Mouse (Mus musculus): Measurements from ENCODE around the gene Rexo1. TPM values are rescaled to one million over a fixed set of nuclear protein-coding genes. Genes with fewer than 3 reads are reported as not detected.

Rexo1 gene
- polyA plus RNA-seq, 1 experiment, result 78.0 TPM

- Histone ChIP-seq H3K36me3 (ENCODE audit: control insufficient read depth, insufficient read depth, low read length) (no peaks in the 10 kb centered on the region), H3K4me1 (ENCODE audit: control insufficient read depth, insufficient read depth, insufficient read length) (peaks cover 11% of the 10 kb centered on the region), H3K27me3 (ENCODE audit: control insufficient read depth, insufficient read depth, low read length) (no peaks in the 10 kb centered on the region), H3K27ac (ENCODE audit: insufficient read depth, low read length) (no peak overlapping the region), H3K4me3 (ENCODE audit: extremely low read depth, insufficient read depth, insufficient read length) (peak overlapping the region; percentile 24; the same call in 1 of the 2 replicates)
- WGBS, result 7% methylated on average over 14 of the region's 14 CpGs
- peak; percentile 17 to 44 for DNase-seq (ENCODE audit: low read depth in 1 of 2, low spot score in 2 of 2)
- TF ChIP-seq POLR2A (IDR thresholded peaks at IDR 0.05; ENCODE audit: low read depth, low read length) (no peak), CTCF (IDR thresholded peaks at IDR 0.05; ENCODE audit: extremely low read depth, insufficient read depth, insufficient read length, insufficient replicate concordance) (no peak)
Measured at GRCm38 (mm10) chr10:80535071-80535470, 26.3 kb downstream of the Rexo1 start.

DNA sequence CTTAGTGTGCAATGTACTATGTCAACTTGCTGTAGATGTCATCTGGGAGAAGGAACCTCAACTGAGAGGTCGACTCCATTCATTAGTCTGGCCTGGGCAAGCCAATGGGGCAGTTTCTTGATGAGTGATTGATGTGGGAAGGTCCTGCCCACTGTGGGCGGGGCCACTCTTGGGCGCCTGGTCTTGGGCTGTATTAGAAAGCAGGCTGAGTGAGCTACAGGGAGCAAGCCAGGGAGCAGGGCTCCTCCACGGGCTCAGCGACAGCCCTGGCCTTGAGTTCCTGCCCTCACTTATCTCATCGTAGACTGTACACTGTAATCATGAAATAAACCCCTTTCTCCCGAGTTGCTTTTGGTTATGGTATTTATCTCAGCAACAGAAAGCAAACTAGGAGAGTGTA, 27.7 kb downstream of the Rexo1 start:
- TF ChIP-seq CTCF (IDR thresholded peaks at IDR 0.05; ENCODE audit: extremely low read depth, insufficient read depth, insufficient read length, insufficient replicate concordance), result no peak
- TF ChIP-seq POLR2A (IDR thresholded peaks at IDR 0.05; ENCODE audit: low read depth, low read length), result no peak
- 34% methylated on average over 7 of the region's 7 CpGs for WGBS
- DNase-seq (ENCODE audit: low read depth in 1 of 2, low spot score in 2 of 2), result no peak
- Histone ChIP-seq H3K4me1 (ENCODE audit: control insufficient read depth, insufficient read depth, insufficient read length) (peaks cover 8% of the 10 kb centered on the region), H3K27me3 (ENCODE audit: control insufficient read depth, insufficient read depth, low read length) (no peaks in the 10 kb centered on the region), H3K36me3 (ENCODE audit: control insufficient read depth, insufficient read depth, low read length) (no peaks in the 10 kb centered on the region), H3K27ac (ENCODE audit: insufficient read depth, low read length) (no peak overlapping the region), H3K4me3 (ENCODE audit: extremely low read depth, insufficient read depth, insufficient read length) (no peak overlapping the region)

DNA sequence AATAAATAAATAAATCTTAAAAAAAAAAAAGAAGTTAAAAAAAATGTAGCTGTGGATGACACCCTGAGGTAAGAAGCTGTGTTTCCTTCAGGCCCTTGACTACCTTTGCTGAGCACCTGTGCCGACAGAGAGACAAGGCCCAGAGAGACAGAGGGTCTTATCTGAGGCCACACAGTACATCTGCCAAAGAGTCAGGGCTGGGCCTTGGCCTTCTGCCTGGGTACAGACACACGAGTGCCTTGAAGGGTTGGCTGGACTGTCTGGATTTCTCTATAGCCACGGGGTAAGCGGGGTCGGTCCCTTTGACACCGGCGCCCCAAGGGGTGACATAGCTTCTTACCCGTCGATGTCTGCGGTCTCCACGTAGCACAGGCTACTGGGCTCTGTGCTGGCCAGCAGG, 28.6 kb downstream of the Rexo1 start:
- 86% methylated on average over 11 of the region's 11 CpGs for WGBS
- no peaks in the 10 kb centered on the region for H3K27me3 ChIP-seq (ENCODE audit: control insufficient read depth, insufficient read depth, low read length)
- H3K36me3 ChIP-seq (ENCODE audit: control insufficient read depth, insufficient read depth, low read length), result no peaks in the 10 kb centered on the region
- H3K27ac ChIP-seq (ENCODE audit: insufficient read depth, low read length), result no peak overlapping the region
- DNase-seq (ENCODE audit: low read depth in 1 of 2, low spot score in 2 of 2), result no peak
- H3K4me3 ChIP-seq (ENCODE audit: extremely low read depth, insufficient read depth, insufficient read length), result no peak overlapping the region
- peaks cover 8% of the 10 kb centered on the region for H3K4me1 ChIP-seq (ENCODE audit: control insufficient read depth, insufficient read depth, insufficient read length)
- TF ChIP-seq CTCF (IDR thresholded peaks at IDR 0.05; ENCODE audit: extremely low read depth, insufficient read depth, insufficient read length, insufficient replicate concordance), result no peak
- TF ChIP-seq POLR2A (IDR thresholded peaks at IDR 0.05; ENCODE audit: low read depth, low read length), result no peak

DNA sequence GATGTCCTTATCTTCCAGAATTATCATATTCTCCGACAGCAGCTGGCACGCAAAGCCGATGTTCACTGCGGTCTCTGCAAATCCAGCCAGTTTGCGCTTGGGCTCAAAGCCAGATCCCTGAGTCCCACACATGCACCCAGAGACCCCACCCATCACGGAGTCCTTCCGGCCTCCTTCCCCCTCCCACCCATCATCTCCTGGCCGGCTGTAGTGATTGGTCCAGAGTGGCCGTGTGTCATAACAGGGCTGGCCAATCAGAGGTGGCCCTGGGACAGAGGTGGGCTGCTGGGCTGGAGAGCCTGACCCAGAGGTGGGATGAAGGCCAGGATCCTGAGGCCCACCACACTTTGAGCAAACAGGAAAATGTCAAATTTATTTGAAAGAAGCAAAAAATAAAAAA, 35.2 kb downstream of the Rexo1 start:
- TF ChIP-seq POLR2A (IDR thresholded peaks at IDR 0.05; ENCODE audit: low read depth, low read length) (no peak), CTCF (IDR thresholded peaks at IDR 0.05; ENCODE audit: extremely low read depth, insufficient read depth, insufficient read length, insufficient replicate concordance) (no peak)
- H3K27me3 ChIP-seq (ENCODE audit: control insufficient read depth, insufficient read depth, low read length), result no peaks in the 10 kb centered on the region
- H3K4me1 ChIP-seq (ENCODE audit: control insufficient read depth, insufficient read depth, insufficient read length), result no peaks in the 10 kb centered on the region
- no peak for DNase-seq (ENCODE audit: low read depth in 1 of 2, low spot score in 2 of 2)
- H3K27ac ChIP-seq (ENCODE audit: insufficient read depth, low read length), result no peak overlapping the region
- H3K4me3 ChIP-seq (ENCODE audit: extremely low read depth, insufficient read depth, insufficient read length), result no peak overlapping the region
- no peaks in the 10 kb centered on the region for H3K36me3 ChIP-seq (ENCODE audit: control insufficient read depth, insufficient read depth, low read length)
- WGBS, result 61% methylated on average over 9 of the region's 9 CpGs

GRCm38 (mm10) chr10:80523299-80523698, 38.1 kb downstream of the Rexo1 start:
- H3K4me3 ChIP-seq (ENCODE audit: extremely low read depth, insufficient read depth, insufficient read length), result no peak overlapping the region
- no peaks in the 10 kb centered on the region for H3K4me1 ChIP-seq (ENCODE audit: control insufficient read depth, insufficient read depth, insufficient read length)
- no peaks in the 10 kb centered on the region for H3K36me3 ChIP-seq (ENCODE audit: control insufficient read depth, insufficient read depth, low read length)
- TF ChIP-seq POLR2A (IDR thresholded peaks at IDR 0.05; ENCODE audit: low read depth, low read length) (no peak), CTCF (IDR thresholded peaks at IDR 0.05; ENCODE audit: extremely low read depth, insufficient read depth, insufficient read length, insufficient replicate concordance) (no peak)
- H3K27ac ChIP-seq (ENCODE audit: insufficient read depth, low read length), result no peak overlapping the region
- DNase-seq (ENCODE audit: low read depth in 1 of 2, low spot score in 2 of 2), result no peak
- WGBS, result 95% methylated on average over 7 of the region's 7 CpGs
- H3K27me3 ChIP-seq (ENCODE audit: control insufficient read depth, insufficient read depth, low read length), result no peaks in the 10 kb centered on the region

- Histone ChIP-seq H3K27me3 (ENCODE audit: control insufficient read depth, insufficient read depth, low read length) (no peaks in the 10 kb centered on the region), H3K36me3 (ENCODE audit: control insufficient read depth, insufficient read depth, low read length) (no peaks in the 10 kb centered on the region), H3K4me1 (ENCODE audit: control insufficient read depth, insufficient read depth, insufficient read length) (no peaks in the 10 kb centered on the region), H3K27ac (ENCODE audit: insufficient read depth, low read length) (no peak overlapping the region), H3K4me3 (ENCODE audit: extremely low read depth, insufficient read depth, insufficient read length) (no peak overlapping the region)
- WGBS, result 75% methylated on average over 2 of the region's 2 CpGs
- no peak for DNase-seq (ENCODE audit: low read depth in 1 of 2, low spot score in 2 of 2)
- no peak for TF ChIP-seq POLR2A (IDR thresholded peaks at IDR 0.05; ENCODE audit: low read depth, low read length)
Measured at GRCm38 (mm10) chr10:80519287-80519686, 42.1 kb downstream of the Rexo1 start.

DNA sequence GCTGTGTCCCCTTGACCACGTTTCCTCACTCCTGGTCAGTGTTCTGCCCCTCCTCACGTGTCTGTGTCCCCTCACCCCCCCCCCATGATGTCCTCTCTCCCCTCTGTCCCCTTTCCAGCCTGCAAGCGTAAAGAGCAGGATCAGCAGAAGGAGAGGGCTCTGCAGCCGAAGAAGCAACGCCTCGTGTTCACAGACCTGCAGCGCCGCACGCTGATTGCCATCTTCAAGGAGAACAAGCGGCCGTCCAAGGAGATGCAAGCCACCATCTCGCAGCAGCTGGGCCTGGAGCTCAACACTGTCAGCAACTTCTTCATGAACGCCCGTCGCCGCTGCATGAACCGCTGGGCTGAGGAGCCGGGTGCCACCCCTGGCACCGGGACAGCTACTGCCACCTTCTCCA, 47.6 kb downstream of the Rexo1 start:
- 14% methylated on average over 19 of the region's 19 CpGs for WGBS

More for the DNA sequence above, 47.6 kb downstream of the Rexo1 start:
- Histone ChIP-seq H3K27me3 (ENCODE audit: control insufficient read depth, insufficient read depth, low read length) (peaks cover 3% of the 10 kb centered on the region), H3K4me3 (ENCODE audit: extremely low read depth, insufficient read depth, insufficient read length) (no peak overlapping the region), H3K4me1 (ENCODE audit: control insufficient read depth, insufficient read depth, insufficient read length) (no peaks in the 10 kb centered on the region), H3K27ac (ENCODE audit: insufficient read depth, low read length) (no peak overlapping the region), H3K36me3 (ENCODE audit: control insufficient read depth, insufficient read depth, low read length) (no peaks in the 10 kb centered on the region)
- no peak for TF ChIP-seq CTCF (IDR thresholded peaks at IDR 0.05; ENCODE audit: extremely low read depth, insufficient read depth, insufficient read length, insufficient replicate concordance)
- no peak for TF ChIP-seq POLR2A (IDR thresholded peaks at IDR 0.05; ENCODE audit: low read depth, low read length)
- no peak for DNase-seq (ENCODE audit: low read depth in 1 of 2, low spot score in 2 of 2)
